Mouse (Mus musculus) lung, embryonic 15.5 days (tissue): ENCODE measurements around the gene Anpep. TPM values are rescaled to one million over a fixed set of nuclear protein-coding genes. Genes with fewer than 3 reads are reported as not detected.

ENCODE experiments used
- ATAC-seq: fragments of 200-750 bp; cut with Nextera tagmentation; 2 replicates; pipeline ENCODE4 v1.8.0; 2017; ENCODE audit warnings: moderate number of reproducible peaks, borderline replicate concordance; ENCODE audit not compliant: low FRiP score, low TSS enrichment; ENCODE audit errors: extremely low read depth
- H3K27ac ChIP-seq: fragments of 300-500 bp; sonication (generic); 2 replicates; pipeline ENCODE4 v1.5.1; 2015; ENCODE audit warnings: moderate library complexity, mild to moderate bottlenecking, inconsistent platforms
- H3K27me3 ChIP-seq: fragments of 300-500 bp; sonication (generic); 2 replicates; pipeline ENCODE4 v1.6.1; 2015; ENCODE audit warnings: inconsistent platforms
- H3K36me3 ChIP-seq: fragments of 300-500 bp; sonication (generic); 2 replicates; pipeline ENCODE4 v1.6.1; 2015; ENCODE audit warnings: inconsistent platforms
- H3K4me1 ChIP-seq: fragments of 300-500 bp; sonication (generic); 2 replicates; pipeline ENCODE4 v1.6.1; 2015; ENCODE audit warnings: inconsistent platforms
- H3K4me2 ChIP-seq: fragments of 300-500 bp; sonication (generic); 2 replicates; pipeline ENCODE4 v1.6.1; 2015; ENCODE audit warnings: inconsistent platforms, mild to moderate bottlenecking, moderate library complexity
- H3K4me3 ChIP-seq: fragments of 300-500 bp; sonication (generic); 2 replicates; pipeline ENCODE4 v1.5.1; 2015; ENCODE audit warnings: mild to moderate bottlenecking, inconsistent platforms
- H3K9ac ChIP-seq: fragments of 300-500 bp; sonication (generic); 2 replicates; pipeline ENCODE4 v1.6.1; 2015; ENCODE audit warnings: inconsistent platforms
- H3K9me3 ChIP-seq: fragments of 300-500 bp; sonication (generic); 2 replicates; pipeline ENCODE4 v1.6.1; 2016; ENCODE audit warnings: inconsistent platforms
- WGBS: fragments of 180-500 bp; shearing (Covaris S2); methylation state at CpG from one replicate; pipeline ENCODE4 v1.1.7; 2015; 5-methylcytosine and 5-hydroxymethylcytosine counted together
- polyA plus RNA-seq: library from polyadenylated mRNA; unstranded; fragments of >200 nt; fragmentation: Nextera tagmentation; extraction: Ambion mirVana; gene quantifications from 2 replicates; pipeline ENCODE4 v1.2.1, GENCODE M21; 2015

The Anpep gene
- polyA plus RNA-seq, 1 experiment from 2014 or later: 5.4 TPM

GRCm38 (mm10) chr7:79780647-79781626 is 79.9 kb downstream of the Anpep start:
- ATAC-seq: peak; percentile 33; the same call in 1 of the 2 replicates
- Histone ChIP-seq H3K4me2 (peak overlapping the region; percentile 59), H3K9me3 (no peaks in the 10 kb centered on the region), H3K27me3 (no peaks in the 10 kb centered on the region), H3K4me1 (peaks cover 3% of the 10 kb centered on the region; the same call in 1 of the 2 replicates), H3K4me3 (peak overlapping the region; percentile 31), H3K36me3 (no peaks in the 10 kb centered on the region), H3K27ac (no peak overlapping the region), H3K9ac (peak overlapping the region; percentile 40)
- WGBS: 23% methylated on average over 16 of the region's 16 CpGs

Other genes with a start within 250 kb of the Anpep start
- gene Rhcg, start 243.4 kb downstream of the Anpep start, polyA plus RNA-seq: 0.17 TPM in 1 of 2 replicates, not detected in the other
- gene Ticrr, start 200.9 kb downstream of the Anpep start, polyA plus RNA-seq: 11.5 and 12.6 TPM in 2 replicates
- 5.0 TPM in 2 replicates for gene Kif7, start 145.3 kb downstream of the Anpep start, polyA plus RNA-seq
- gene Plin1, start 128.2 kb downstream of the Anpep start, polyA plus RNA-seq: not detected in 2 replicates
- 10.2 and 12.1 TPM in 2 replicates for gene Pex11a, start 117.9 kb downstream of the Anpep start, polyA plus RNA-seq
- 0.78 and 0.86 TPM in 2 replicates for gene Wdr93, start 117.9 kb downstream of the Anpep start, polyA plus RNA-seq
- gene Mesp1, start 67.3 kb downstream of the Anpep start, polyA plus RNA-seq: not detected in 2 replicates
- 0.48 and 0.56 TPM in 2 replicates for gene Mesp2, start 50.3 kb downstream of the Anpep start, polyA plus RNA-seq
- gene Ap3s2, start 59.6 kb upstream of the Anpep start, polyA plus RNA-seq: 27.8 TPM in 2 replicates
- 30.1 and 30.5 TPM in 2 replicates for gene Arpin, start 74.3 kb upstream of the Anpep start, polyA plus RNA-seq
- gene Zfp710, start 163.8 kb upstream of the Anpep start, polyA plus RNA-seq: 15.5 and 17.6 TPM in 2 replicates